Mouse (Mus musculus): ENCODE results near the gene Abhd13. TPM values are rescaled to one million over a fixed set of nuclear protein-coding genes. Genes with fewer than 3 reads are reported as not detected.

Abhd13 gene
- polyA plus RNA-seq, 1 experiment from 2014 or later: 17.2 TPM

DNA sequence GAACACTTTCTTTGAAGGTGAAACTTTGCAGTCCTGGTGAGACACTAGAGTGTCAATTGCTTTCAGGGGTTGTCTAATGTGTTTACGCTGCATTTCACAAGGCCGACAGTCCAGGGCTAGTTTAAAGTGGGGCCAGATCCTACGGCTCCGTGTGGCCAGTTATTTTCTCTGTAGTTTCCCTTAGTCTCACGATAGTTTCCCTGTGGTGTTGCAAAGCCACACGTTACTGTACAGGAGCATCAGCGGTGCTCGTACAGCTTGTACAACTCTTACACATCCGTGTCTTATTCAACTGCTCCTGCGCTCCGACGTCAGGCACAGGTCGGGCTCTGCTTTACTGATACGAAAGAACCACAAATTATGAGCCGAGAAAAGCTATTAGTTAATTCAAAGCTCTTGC, 491 bp upstream of the Abhd13 start:
- WGBS: 36% methylated on average over 15 of the region's 15 CpGs

GRCm38 (mm10) chr8:9978475-9979230, 1.1 kb downstream of the Abhd13 start:
- Histone ChIP-seq H3K9ac (peak overlapping the region; percentile 90), H3K27ac (no peak overlapping the region), H3K27me3 (no peaks in the 10 kb centered on the region), H3K9me3 (no peaks in the 10 kb centered on the region), H3K4me2 (replicated peaks) (peak overlapping the region; percentile 76), H3K4me1 (peaks cover 31% of the 10 kb centered on the region), H3K36me3 (peaks cover 10% of the 10 kb centered on the region), H3K4me3 (peak overlapping the region; percentile 87)
- WGBS: 60% methylated on average over 18 of the region's 18 CpGs
- no peak for ATAC-seq (ENCODE audit: low FRiP score, low read depth)

More for the DNA sequence above, 491 bp upstream of the Abhd13 start:
- H3K4me1 ChIP-seq: peaks cover 31% of the 10 kb centered on the region
- H3K4me3 ChIP-seq: peak overlapping the region; percentile 87
- no peaks in the 10 kb centered on the region for H3K27me3 ChIP-seq
- peak overlapping the region; percentile 90 for H3K9ac ChIP-seq
- H3K27ac ChIP-seq: peak overlapping the region; percentile 84; the same call in 1 of the 2 replicates
- no peak for ATAC-seq (ENCODE audit: low FRiP score, low read depth)
- H3K4me2 ChIP-seq (replicated peaks): peak overlapping the region; percentile 76
- H3K9me3 ChIP-seq: no peaks in the 10 kb centered on the region
- peaks cover 16% of the 10 kb centered on the region for H3K36me3 ChIP-seq

GRCm38 (mm10) chr8:9979746-9980145, 2.2 kb downstream of the Abhd13 start:
- 76% methylated on average over 1 of the region's 1 CpGs for whole genome bisulfite sequencing
- Histone ChIP-seq H3K4me2 (replicated peaks) (peak overlapping the region; percentile 7; the same call in 1 of the 2 replicates), H3K36me3 (peaks cover 14% of the 10 kb centered on the region), H3K9me3 (no peaks in the 10 kb centered on the region), H3K27ac (no peak overlapping the region), H3K4me3 (no peak overlapping the region), H3K27me3 (no peaks in the 10 kb centered on the region), H3K4me1 (peaks cover 31% of the 10 kb centered on the region), H3K9ac (no peak overlapping the region)
- ATAC-seq (ENCODE audit: low FRiP score, low read depth): no peak

DNA sequence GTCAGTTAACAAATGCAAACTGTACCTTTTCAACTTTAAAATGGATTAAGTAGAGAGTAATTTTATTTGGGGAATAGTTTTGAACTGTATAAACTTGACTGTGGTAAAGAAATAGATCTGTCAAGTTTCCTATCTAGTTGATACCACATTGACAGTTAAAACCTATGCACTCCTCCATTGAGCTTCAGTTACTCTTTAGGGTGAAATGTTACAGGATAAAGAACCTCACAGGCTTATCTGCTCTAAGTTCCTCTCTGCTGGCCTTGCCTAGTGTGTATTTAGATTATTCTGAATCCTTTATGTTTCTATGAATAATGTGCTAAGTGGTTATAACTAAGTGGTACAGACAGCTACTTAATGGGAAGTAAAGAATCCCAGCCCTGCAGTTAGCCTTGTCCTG, 2.7 kb downstream of the Abhd13 start:
- Histone ChIP-seq H3K27me3 (no peaks in the 10 kb centered on the region), H3K4me3 (no peak overlapping the region), H3K4me2 (replicated peaks) (no peak overlapping the region), H3K27ac (no peak overlapping the region), H3K4me1 (peaks cover 27% of the 10 kb centered on the region), H3K9ac (no peak overlapping the region), H3K9me3 (no peaks in the 10 kb centered on the region), H3K36me3 (peaks cover 14% of the 10 kb centered on the region)
- ATAC-seq (ENCODE audit: low FRiP score, low read depth): no peak

DNA sequence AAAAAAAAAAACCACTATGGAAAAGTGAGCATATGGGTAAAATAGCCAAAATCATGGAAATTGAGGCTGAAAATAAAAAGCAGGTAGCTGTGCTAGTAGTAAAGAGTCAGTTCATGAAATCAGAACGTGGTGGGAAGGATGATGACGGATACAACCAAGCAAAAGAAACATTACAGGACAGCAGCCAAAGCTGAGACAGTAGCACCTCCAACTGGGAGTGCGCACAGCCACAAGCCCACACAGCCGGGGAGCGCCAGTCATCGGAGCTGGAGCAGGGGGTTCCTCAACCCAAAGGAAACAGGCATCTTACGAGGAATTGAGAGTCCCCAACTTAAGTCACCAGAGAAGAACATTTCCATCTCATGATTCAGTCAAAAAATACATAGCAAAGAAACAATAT, 26.6 kb downstream of the Abhd13 start:
- no peak for ATAC-seq (ENCODE audit: low FRiP score, low read depth)

DNA sequence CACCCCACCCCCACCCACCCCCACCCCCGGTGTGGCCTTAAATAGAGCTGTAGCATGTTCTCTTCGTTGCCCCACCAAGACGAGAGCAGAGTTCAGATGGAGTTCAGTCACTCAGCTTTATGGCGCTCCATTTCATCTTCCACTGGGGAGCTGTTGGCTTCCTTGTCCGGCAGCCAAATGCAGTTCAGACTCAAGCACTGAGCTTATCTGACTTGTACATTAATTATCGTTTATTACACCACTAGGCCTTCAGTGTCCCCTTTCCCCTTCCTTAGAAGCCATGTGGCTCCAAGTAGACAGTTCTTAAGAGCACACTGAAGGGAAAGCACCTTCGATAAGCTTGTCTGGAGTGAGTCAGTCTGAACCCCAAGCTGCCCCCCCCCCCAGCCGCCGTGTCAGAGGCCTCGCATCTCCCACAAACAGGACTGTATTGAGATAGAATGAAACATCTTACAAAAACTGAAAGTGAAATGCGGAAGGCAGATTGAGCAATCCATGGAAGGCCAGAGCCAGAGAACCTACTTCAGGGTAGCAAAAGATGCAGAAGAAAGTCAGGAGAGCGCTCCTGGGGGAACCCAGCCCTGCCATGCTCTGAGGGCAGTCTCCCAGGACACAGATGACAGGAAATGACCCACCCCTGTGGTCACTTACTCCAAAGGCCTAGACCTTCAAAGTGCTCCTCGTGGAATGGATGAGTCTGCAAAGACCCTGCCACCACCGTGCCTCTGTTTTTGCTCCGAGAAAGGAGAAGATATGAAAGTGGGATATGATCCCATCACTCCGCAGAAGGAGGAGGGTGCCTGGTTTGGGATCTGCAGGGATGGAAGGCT, 28.9 kb downstream of the Abhd13 start, which contains the start of gene Tnfsf13b:
Gene Tnfsf13b, plus strand, starts transcription at position 312 of the 830 bp plus-strand sequence.
- no peaks in the 10 kb centered on the region for H3K9me3 ChIP-seq
- H3K4me3 ChIP-seq: peak within 1 kb of the TSS; percentile 43
- peaks cover 19% of the 10 kb centered on the region; the same call in 1 of the 2 replicates for H3K27me3 ChIP-seq
- peak within 1 kb of the TSS; percentile 73 for H3K4me2 ChIP-seq (replicated peaks)
- ATAC-seq (ENCODE audit: low FRiP score, low read depth): peak; percentile 88
- peak within 1 kb of the TSS; percentile 46 for H3K9ac ChIP-seq
- no peaks in the 10 kb centered on the region for H3K36me3 ChIP-seq
- peak within 1 kb of the TSS; percentile 15; the same call in 1 of the 2 replicates for H3K27ac ChIP-seq
- WGBS: 49% methylated on average over 16 of the region's 16 CpGs
- H3K4me1 ChIP-seq: peaks cover 15% of the 10 kb centered on the region

More for the DNA sequence above, 26.6 kb downstream of the Abhd13 start:
- no peaks in the 10 kb centered on the region for H3K36me3 ChIP-seq
- H3K4me2 ChIP-seq (replicated peaks): no peak overlapping the region
- peaks cover 19% of the 10 kb centered on the region; the same call in 1 of the 2 replicates for H3K27me3 ChIP-seq
- WGBS: 72% methylated on average over 7 of the region's 7 CpGs
- no peaks in the 10 kb centered on the region for H3K9me3 ChIP-seq
- H3K27ac ChIP-seq: no peak overlapping the region
- no peak overlapping the region for H3K9ac ChIP-seq
- no peak overlapping the region for H3K4me3 ChIP-seq
- peaks cover 15% of the 10 kb centered on the region for H3K4me1 ChIP-seq

GRCm38 (mm10) chr8:10006986-10007659, 29.6 kb downstream of the Abhd13 start:
- 5% methylated on average over 29 of the region's 29 CpGs for WGBS
- Histone ChIP-seq H3K9me3 (no peaks in the 10 kb centered on the region), H3K27me3 (peaks cover 19% of the 10 kb centered on the region; the same call in 1 of the 2 replicates), H3K36me3 (no peaks in the 10 kb centered on the region), H3K4me3 (peak overlapping the region; percentile 43), H3K4me2 (replicated peaks) (peak overlapping the region; percentile 73), H3K27ac (no peak overlapping the region), H3K4me1 (peaks cover 15% of the 10 kb centered on the region), H3K9ac (peak overlapping the region; percentile 46)
- peak; percentile 72; the same call in 1 of the 2 replicates for ATAC-seq (ENCODE audit: low FRiP score, low read depth)

DNA sequence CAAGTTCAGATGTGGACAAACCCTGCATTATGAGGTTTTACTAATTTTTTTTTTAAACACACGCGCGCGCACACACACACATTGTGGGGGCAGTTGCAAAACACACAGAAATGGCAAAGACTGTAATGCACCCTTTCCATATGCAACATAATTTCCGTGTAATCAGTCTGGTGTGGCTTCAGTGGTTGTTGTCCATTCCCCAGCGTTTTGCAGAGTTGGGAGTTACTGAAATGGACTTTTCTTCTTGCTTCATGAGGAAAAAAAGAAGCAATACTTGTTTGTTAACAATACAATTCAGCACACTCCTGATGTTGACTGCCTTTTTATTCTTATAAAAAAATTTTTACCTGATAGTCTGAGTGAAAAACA, 30.1 kb downstream of the Abhd13 start:
- peak overlapping the region; percentile 73 for H3K4me2 ChIP-seq (replicated peaks)
- peak overlapping the region; percentile 43 for H3K4me3 ChIP-seq
- H3K9me3 ChIP-seq: no peaks in the 10 kb centered on the region
- no peak for ATAC-seq (ENCODE audit: low FRiP score, low read depth)
- H3K27me3 ChIP-seq: peaks cover 19% of the 10 kb centered on the region; the same call in 1 of the 2 replicates
- peaks cover 15% of the 10 kb centered on the region for H3K4me1 ChIP-seq
- H3K9ac ChIP-seq: no peak overlapping the region
- H3K36me3 ChIP-seq: no peaks in the 10 kb centered on the region
- WGBS: 38% methylated on average over 6 of the region's 6 CpGs
- no peak overlapping the region for H3K27ac ChIP-seq

DNA sequence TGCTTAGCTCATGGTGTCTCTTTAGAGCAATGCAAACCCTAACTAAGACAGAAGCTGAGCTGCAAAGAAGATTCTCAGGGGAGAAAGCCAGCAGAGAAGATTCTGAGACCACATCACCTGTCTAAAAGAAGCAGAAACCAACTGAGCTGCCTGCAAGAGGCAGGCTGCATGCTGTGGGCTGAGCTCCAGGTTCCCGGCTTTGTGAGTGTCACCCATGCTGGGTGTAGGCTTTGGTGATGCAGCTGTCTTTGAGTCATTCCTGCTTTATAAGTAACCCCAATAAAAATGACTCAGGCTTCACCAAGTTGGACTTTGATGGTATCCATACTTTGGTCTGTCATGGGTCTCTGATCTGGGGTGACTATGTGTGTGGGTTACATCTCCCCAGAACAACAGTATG, 38.7 kb downstream of the Abhd13 start:
- H3K27me3 ChIP-seq: no peaks in the 10 kb centered on the region
- no peak for ATAC-seq (ENCODE audit: low FRiP score, low read depth)
- no peak overlapping the region for H3K27ac ChIP-seq
- no peak overlapping the region for H3K4me2 ChIP-seq (replicated peaks)
- WGBS: 85% methylated on average over 1 of the region's 1 CpGs
- peaks cover 4% of the 10 kb centered on the region; the same call in 1 of the 2 replicates for H3K4me1 ChIP-seq
- no peak overlapping the region for H3K9ac ChIP-seq
- H3K9me3 ChIP-seq: no peaks in the 10 kb centered on the region
- H3K4me3 ChIP-seq: no peak overlapping the region
- no peaks in the 10 kb centered on the region for H3K36me3 ChIP-seq

DNA sequence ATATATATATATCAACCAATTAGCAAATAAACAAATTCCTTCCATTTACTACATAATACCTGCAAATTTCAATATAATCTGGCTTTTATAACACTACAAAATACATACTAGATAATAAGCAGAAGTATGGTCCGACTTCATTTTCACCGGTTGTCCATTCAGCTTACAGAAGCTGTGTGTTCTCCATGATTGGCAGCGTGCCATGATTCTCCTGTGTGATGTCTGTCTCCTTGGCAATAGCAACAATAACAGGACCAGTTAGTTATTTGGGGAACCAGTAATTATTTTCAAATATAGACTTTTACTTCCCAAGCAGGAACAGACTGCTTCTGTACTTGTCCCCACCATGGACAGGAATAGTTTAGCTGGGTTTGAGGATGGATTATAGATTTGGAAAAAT, 39.7 kb downstream of the Abhd13 start:
- Histone ChIP-seq H3K4me1 (peaks cover 4% of the 10 kb centered on the region; the same call in 1 of the 2 replicates), H3K4me2 (replicated peaks) (no peak overlapping the region), H3K27me3 (no peaks in the 10 kb centered on the region), H3K36me3 (no peaks in the 10 kb centered on the region), H3K4me3 (no peak overlapping the region), H3K9ac (no peak overlapping the region), H3K27ac (no peak overlapping the region), H3K9me3 (no peaks in the 10 kb centered on the region)
- no peak for ATAC-seq (ENCODE audit: low FRiP score, low read depth)
- WGBS: 75% methylated on average over 3 of the region's 3 CpGs

DNA sequence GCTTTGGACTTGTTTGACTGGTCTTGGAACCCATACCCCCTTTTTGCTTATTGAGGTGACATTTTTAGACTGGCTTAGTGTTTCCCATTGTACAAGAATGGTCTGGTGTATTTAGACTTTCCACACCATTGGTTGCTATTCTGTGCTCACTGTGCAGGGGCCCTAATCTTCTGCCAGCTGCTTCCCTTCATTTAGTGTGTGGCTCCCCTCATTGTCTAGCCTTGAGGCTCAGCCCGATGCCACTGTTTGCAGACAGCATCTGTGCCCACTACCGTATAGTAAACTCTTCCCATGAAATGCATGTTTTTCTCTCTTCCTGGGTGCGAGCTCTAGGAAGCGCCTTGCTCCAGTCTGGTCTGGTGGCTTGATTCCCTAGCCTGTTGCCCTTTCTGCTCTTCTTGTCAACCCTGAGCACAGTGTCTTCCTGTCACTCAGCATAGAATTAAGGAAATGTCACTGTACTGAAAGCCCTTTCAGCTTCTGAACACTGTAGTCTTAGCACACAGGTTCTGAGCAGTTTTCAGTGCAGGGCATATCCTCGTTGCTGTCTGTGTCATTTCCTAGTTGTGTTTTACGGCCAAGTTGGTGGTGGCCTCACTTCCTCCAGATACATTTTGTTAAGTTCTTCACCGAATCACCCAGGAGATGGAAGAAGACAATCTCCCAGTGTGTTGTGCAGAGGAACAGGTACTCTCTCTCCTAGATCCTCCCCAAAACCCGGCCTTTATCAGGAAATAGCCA, 53.0 kb downstream of the Abhd13 start:
- WGBS: 78% methylated on average over 8 of the region's 8 CpGs
- H3K36me3 ChIP-seq: no peaks in the 10 kb centered on the region
- ATAC-seq (ENCODE audit: low FRiP score, low read depth): no peak
- H3K9ac ChIP-seq: no peak overlapping the region
- H3K4me2 ChIP-seq (replicated peaks): no peak overlapping the region
- H3K4me1 ChIP-seq: no peaks in the 10 kb centered on the region
- H3K9me3 ChIP-seq: no peaks in the 10 kb centered on the region
- H3K4me3 ChIP-seq: no peak overlapping the region
- H3K27ac ChIP-seq: no peak overlapping the region
- no peaks in the 10 kb centered on the region for H3K27me3 ChIP-seq
